Mouse (Mus musculus) midbrain, embryonic 11.5 days (tissue): ENCODE measurements around the gene Sdk2. TPM values are rescaled to one million over a fixed set of nuclear protein-coding genes. Genes with fewer than 3 reads are reported as not detected.

Experiments
- ATAC-seq: fragments of 200-750 bp; cut with Nextera tagmentation; 2 replicates; pipeline ENCODE4 v1.8.0; 2017; ENCODE audit warnings: moderate TSS enrichment, moderate library complexity; ENCODE audit not compliant: low FRiP score
- DNase-seq: peaks from one replicate; pipeline ENCODE4 v3.0.0; 2015; ENCODE audit warnings: low spot score; ENCODE audit errors: missing footprints
- H3K27ac ChIP-seq: fragments of 300-500 bp; sonication (generic); 2 replicates; pipeline ENCODE4 v1.5.1; 2014; ENCODE audit warnings: low read depth, low read length
- H3K27me3 ChIP-seq: fragments of 300-500 bp; sonication (generic); 2 replicates; pipeline ENCODE4 v1.6.1; 2014; ENCODE audit warnings: mild to moderate bottlenecking, low read length, moderate library complexity, mixed read lengths; ENCODE audit not compliant: control insufficient read depth, insufficient read depth
- H3K36me3 ChIP-seq: fragments of 300-500 bp; sonication (generic); 2 replicates; pipeline ENCODE4 v1.6.1; 2014; ENCODE audit warnings: mild to moderate bottlenecking, low read length, moderate library complexity, mixed read lengths; ENCODE audit not compliant: control insufficient read depth, insufficient read depth
- H3K4me1 ChIP-seq: fragments of 300-500 bp; sonication (generic); 2 replicates; pipeline ENCODE4 v1.6.1; 2014; ENCODE audit warnings: low read length; ENCODE audit not compliant: control insufficient read depth, insufficient read depth
- H3K4me2 ChIP-seq: fragments of 300-500 bp; sonication (generic); 2 replicates; pipeline ENCODE4 v1.6.1; 2014; ENCODE audit warnings: mild to moderate bottlenecking, moderate library complexity
- H3K4me3 ChIP-seq: fragments of 300-500 bp; sonication (generic); 2 replicates; pipeline ENCODE4 v1.5.1; 2014; ENCODE audit warnings: low read depth, low read length
- H3K9ac ChIP-seq: fragments of 300-500 bp; sonication (generic); 2 replicates; pipeline ENCODE4 v1.6.1; 2014; ENCODE audit warnings: low read length
- H3K9me3 ChIP-seq: fragments of 300-500 bp; sonication (generic); 2 replicates; pipeline ENCODE4 v1.6.1; 2016; ENCODE audit warnings: low read length; ENCODE audit not compliant: control insufficient read depth
- WGBS: fragments of 180-500 bp; shearing (Covaris S2); extraction: QIAGEN DNeasy Blood & Tissue Kit; methylation state at CpG from one replicate; pipeline ENCODE4 v1.1.7; 2014; 5-methylcytosine and 5-hydroxymethylcytosine counted together
- polyA plus RNA-seq: library from polyadenylated mRNA; unstranded; fragments of >200 nt; fragmentation: Nextera tagmentation; extraction: Ambion mirVana; gene quantifications from 2 replicates; pipeline ENCODE4 v1.2.1, GENCODE M21; 2014

Gene Sdk2
- polyA plus RNA-seq, 1 experiment from 2014 or later: 2.6 TPM

GRCm38 (mm10) chr11:114031491-114031890 is 35.4 kb downstream of the Sdk2 start:
- Histone ChIP-seq H3K9ac (no peak overlapping the region), H3K4me2 (no peak overlapping the region), H3K4me1 (peaks cover 16% of the 10 kb centered on the region), H3K27ac (no peak overlapping the region), H3K36me3 (no peaks in the 10 kb centered on the region), H3K4me3 (no peak overlapping the region), H3K9me3 (no peaks in the 10 kb centered on the region), H3K27me3 (no peaks in the 10 kb centered on the region)
- ATAC-seq (no peak), DNase-seq (no peak)
- 85% methylated on average over 10 of the region's 10 CpGs for WGBS

- Histone ChIP-seq H3K4me3 (no peak overlapping the region), H3K27me3 (no peaks in the 10 kb centered on the region), H3K9ac (no peak overlapping the region), H3K27ac (no peak overlapping the region), H3K36me3 (no peaks in the 10 kb centered on the region), H3K4me1 (peaks cover 16% of the 10 kb centered on the region), H3K9me3 (no peaks in the 10 kb centered on the region), H3K4me2 (no peak overlapping the region)
- DNase-seq (no peak), ATAC-seq (no peak)
- 90% methylated on average over 7 of the region's 7 CpGs for WGBS
Observed at GRCm38 (mm10) chr11:114030214-114030613, 36.6 kb downstream of the Sdk2 start.

GRCm38 (mm10) chr11:114028512-114028911 is 38.3 kb downstream of the Sdk2 start:
- Histone ChIP-seq H3K9ac (no peak overlapping the region), H3K4me2 (no peak overlapping the region), H3K27ac (no peak overlapping the region), H3K9me3 (no peaks in the 10 kb centered on the region), H3K4me3 (no peak overlapping the region), H3K4me1 (peaks cover 16% of the 10 kb centered on the region), H3K36me3 (no peaks in the 10 kb centered on the region), H3K27me3 (no peaks in the 10 kb centered on the region)
- ATAC-seq (peak; percentile 30; the same call in 1 of the 2 replicates), DNase-seq (no peak)
- 29% methylated on average over 6 of the region's 6 CpGs for WGBS

- Histone ChIP-seq H3K9me3 (no peaks in the 10 kb centered on the region), H3K9ac (no peak overlapping the region), H3K4me3 (no peak overlapping the region), H3K27me3 (no peaks in the 10 kb centered on the region), H3K4me1 (peaks cover 16% of the 10 kb centered on the region), H3K36me3 (no peaks in the 10 kb centered on the region), H3K27ac (no peak overlapping the region), H3K4me2 (no peak overlapping the region)
- DNase-seq (no peak), ATAC-seq (0 out of 2 replicates have a peak, but pooled peaks have one; percentile 28)
- WGBS: 64% methylated on average over 6 of the region's 6 CpGs
Observed at GRCm38 (mm10) chr11:114028021-114028420, 38.8 kb downstream of the Sdk2 start.

GRCm38 (mm10) chr11:114025056-114025455 is 41.8 kb downstream of the Sdk2 start:
- peaks cover 18% of the 10 kb centered on the region for H3K4me1 ChIP-seq
- DNase-seq (no peak), ATAC-seq (no peak)
- no peaks in the 10 kb centered on the region for H3K9me3 ChIP-seq
- H3K4me2 ChIP-seq: no peak overlapping the region
- no peak overlapping the region for H3K27ac ChIP-seq
- H3K9ac ChIP-seq: no peak overlapping the region
- H3K4me3 ChIP-seq: no peak overlapping the region
- no peaks in the 10 kb centered on the region for H3K27me3 ChIP-seq
- 100% methylated on average over 2 of the region's 2 CpGs for WGBS
- no peaks in the 10 kb centered on the region for H3K36me3 ChIP-seq

GRCm38 (mm10) chr11:114023965-114024364 is 42.9 kb downstream of the Sdk2 start:
- Histone ChIP-seq H3K36me3 (no peaks in the 10 kb centered on the region), H3K4me2 (no peak overlapping the region), H3K9me3 (no peaks in the 10 kb centered on the region), H3K9ac (no peak overlapping the region), H3K27me3 (no peaks in the 10 kb centered on the region), H3K27ac (no peak overlapping the region), H3K4me1 (peaks cover 20% of the 10 kb centered on the region), H3K4me3 (no peak overlapping the region)
- no peak for DNase-seq
- 56% methylated on average over 1 of the region's 1 CpGs for WGBS
- no peak for ATAC-seq

- Histone ChIP-seq H3K4me3 (no peak overlapping the region), H3K4me1 (peaks cover 18% of the 10 kb centered on the region), H3K27ac (no peak overlapping the region), H3K36me3 (no peaks in the 10 kb centered on the region), H3K9ac (no peak overlapping the region), H3K4me2 (no peak overlapping the region), H3K9me3 (no peaks in the 10 kb centered on the region), H3K27me3 (peaks cover 2% of the 10 kb centered on the region)
- no peak for DNase-seq
- ATAC-seq: no peak
- WGBS: 53% methylated on average over 4 of the region's 4 CpGs
Observed at GRCm38 (mm10) chr11:114022166-114022565, 44.7 kb downstream of the Sdk2 start.

- Histone ChIP-seq H3K4me2 (no peak overlapping the region), H3K27ac (no peak overlapping the region), H3K4me1 (peaks cover 40% of the 10 kb centered on the region), H3K9ac (no peak overlapping the region), H3K4me3 (no peak overlapping the region), H3K27me3 (peaks cover 2% of the 10 kb centered on the region), H3K36me3 (no peaks in the 10 kb centered on the region), H3K9me3 (no peaks in the 10 kb centered on the region)
- no peak for ATAC-seq
- no peak for DNase-seq
- 41% methylated on average over 11 of the region's 11 CpGs for WGBS
Observed at GRCm38 (mm10) chr11:114019087-114019486, 47.8 kb downstream of the Sdk2 start.

- 13% methylated on average over 14 of the region's 14 CpGs for WGBS
- Histone ChIP-seq H3K27me3 (peaks cover 2% of the 10 kb centered on the region), H3K9ac (peak overlapping the region; percentile 36; the same call in 1 of the 2 replicates), H3K4me3 (no peak overlapping the region), H3K4me1 (peaks cover 42% of the 10 kb centered on the region), H3K36me3 (no peaks in the 10 kb centered on the region), H3K9me3 (no peaks in the 10 kb centered on the region), H3K27ac (peak overlapping the region; percentile 63), H3K4me2 (0 out of 2 replicates have a peak overlapping the region, but pooled peaks have one; percentile 20)
- DNase-seq: peak; percentile 90
- ATAC-seq: peak; percentile 72
Observed at GRCm38 (mm10) chr11:114016889-114017392, 49.9 kb downstream of the Sdk2 start.
